Mouse (Mus musculus) neural tube, embryonic 13.5 days (tissue): Measurements from ENCODE around the gene Alg3. TPM values are rescaled to one million over a fixed set of nuclear protein-coding genes. Genes with fewer than 3 reads are reported as not detected.

Source experiments
- ATAC-seq: fragments of 200-750 bp; cut with Nextera tagmentation; 2 replicates; pipeline ENCODE4 v1.8.0; 2017; ENCODE audit warnings: low read depth, mild to moderate bottlenecking, moderate TSS enrichment, moderate library complexity
- H3K27ac ChIP-seq: fragments of 300-500 bp; sonication (generic); replicated peaks from 2 replicates; pipeline ENCODE4 v1.5.1; 2015; ENCODE audit warnings: moderate library complexity, mild to moderate bottlenecking, inconsistent platforms
- H3K27me3 ChIP-seq: fragments of 300-500 bp; sonication (generic); 2 replicates; pipeline ENCODE4 v1.6.1; 2015; ENCODE audit warnings: mild to moderate bottlenecking, inconsistent platforms
- H3K36me3 ChIP-seq: fragments of 300-500 bp; sonication (generic); 2 replicates; pipeline ENCODE4 v1.6.1; 2015; ENCODE audit warnings: mild to moderate bottlenecking, inconsistent platforms
- H3K4me1 ChIP-seq: fragments of 300-500 bp; sonication (generic); replicated peaks from 2 replicates; pipeline ENCODE4 v1.6.1; 2015; ENCODE audit warnings: inconsistent platforms
- H3K4me2 ChIP-seq: fragments of 300-500 bp; sonication (generic); 2 replicates; pipeline ENCODE4 v1.6.1; 2015; ENCODE audit warnings: inconsistent platforms, mild to moderate bottlenecking, moderate library complexity
- H3K4me3 ChIP-seq: fragments of 300-500 bp; sonication (generic); 2 replicates; pipeline ENCODE4 v1.5.1; 2015; ENCODE audit warnings: mild to moderate bottlenecking, inconsistent platforms
- H3K9ac ChIP-seq: fragments of 300-500 bp; sonication (generic); 2 replicates; pipeline ENCODE4 v1.6.1; 2015; ENCODE audit warnings: moderate library complexity, mild to moderate bottlenecking, inconsistent platforms
- H3K9me3 ChIP-seq: fragments of 300-500 bp; sonication (generic); 2 replicates; pipeline ENCODE4 v1.6.1; 2016; ENCODE audit warnings: inconsistent platforms
- WGBS: fragments of 180-500 bp; shearing (Covaris S2); methylation state at CpG from one replicate; pipeline ENCODE4 v1.1.7; 2015; 5-methylcytosine and 5-hydroxymethylcytosine counted together
- polyA plus RNA-seq: library from polyadenylated mRNA; unstranded; fragments of >200 nt; fragmentation: Nextera tagmentation; extraction: Ambion mirVana; gene quantifications from 2 replicates; pipeline ENCODE4 v1.2.1, GENCODE M21; 2015

Alg3 gene
- polyA plus RNA-seq, 1 experiment from 2014 or later: 44.8 TPM

DNA sequence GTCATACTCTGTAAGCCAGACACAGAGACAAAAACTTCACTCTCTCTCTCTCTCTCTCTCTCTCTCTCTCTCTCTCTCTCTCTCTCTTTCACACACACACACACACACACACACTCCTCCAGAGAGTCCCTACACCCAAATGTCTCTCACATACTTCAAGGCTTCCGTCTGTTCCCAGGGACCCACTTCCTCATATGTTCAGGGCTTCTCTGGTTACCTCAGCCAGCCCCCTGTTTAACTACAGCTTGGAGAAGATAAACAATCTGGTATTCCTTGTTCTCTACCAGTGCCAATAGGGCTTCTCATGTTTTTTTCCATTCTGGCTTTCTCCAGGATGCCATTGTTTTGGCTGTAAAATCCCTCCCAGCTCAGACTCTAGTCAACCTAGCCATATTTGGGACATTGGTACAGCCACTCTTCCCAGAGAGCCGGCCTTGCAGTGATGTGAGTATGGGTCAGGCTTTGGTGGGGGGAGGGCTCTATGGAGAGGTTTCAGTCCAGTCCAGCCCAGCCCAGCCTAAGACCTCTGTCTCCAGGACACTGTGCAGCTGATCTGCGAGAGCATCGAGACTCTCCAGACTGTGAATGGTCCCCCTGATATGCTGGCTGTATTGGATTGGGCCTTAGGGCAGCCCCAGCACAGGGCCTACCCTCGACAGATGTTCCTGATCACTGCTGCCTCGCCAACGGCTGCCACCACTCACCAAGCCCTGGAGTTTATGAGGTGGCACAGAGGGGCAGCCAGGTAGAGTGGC, 14.7 kb downstream of the Alg3 start:
- no peak overlapping the region for H3K4me2 ChIP-seq
- H3K9me3 ChIP-seq: no peaks in the 10 kb centered on the region

DNA sequence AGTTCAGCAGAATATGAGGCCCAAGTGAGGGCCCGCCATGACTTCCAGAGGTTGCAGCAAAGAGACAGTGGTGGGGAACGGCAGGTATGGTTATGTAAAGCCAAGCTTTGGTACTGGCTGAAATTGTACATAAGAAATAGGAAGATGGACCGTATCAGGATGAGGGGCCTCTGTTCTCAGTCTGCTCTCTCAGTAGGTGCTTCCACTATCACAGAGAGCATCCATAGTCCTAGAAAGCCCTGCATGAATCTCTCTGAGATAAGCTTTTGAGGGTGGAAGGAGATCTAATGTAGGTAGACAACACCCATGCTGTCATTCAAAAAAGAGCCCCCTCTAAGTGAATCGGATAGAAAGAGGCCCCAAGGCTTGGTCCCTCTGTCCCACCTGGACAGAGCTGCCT, 15.8 kb downstream of the Alg3 start:
- 92% methylated on average over 4 of the region's 4 CpGs for whole genome bisulfite sequencing
- Histone ChIP-seq H3K9me3 (no peaks in the 10 kb centered on the region), H3K27ac (no peak overlapping the region), H3K9ac (no peak overlapping the region), H3K4me1 (peaks cover 10% of the 10 kb centered on the region), H3K4me2 (no peak overlapping the region), H3K36me3 (no peaks in the 10 kb centered on the region), H3K4me3 (no peak overlapping the region), H3K27me3 (peaks cover 50% of the 10 kb centered on the region)
- ATAC-seq: no peak

More for the DNA sequence above, 14.7 kb downstream of the Alg3 start:
- H3K4me1 ChIP-seq: no peaks in the 10 kb centered on the region
- H3K27ac ChIP-seq: no peak overlapping the region
- no peak overlapping the region for H3K4me3 ChIP-seq
- WGBS: 71% methylated on average over 7 of the region's 7 CpGs
- H3K27me3 ChIP-seq: peaks cover 39% of the 10 kb centered on the region
- H3K36me3 ChIP-seq: no peaks in the 10 kb centered on the region
- ATAC-seq: no peak
- H3K9ac ChIP-seq: no peak overlapping the region

DNA sequence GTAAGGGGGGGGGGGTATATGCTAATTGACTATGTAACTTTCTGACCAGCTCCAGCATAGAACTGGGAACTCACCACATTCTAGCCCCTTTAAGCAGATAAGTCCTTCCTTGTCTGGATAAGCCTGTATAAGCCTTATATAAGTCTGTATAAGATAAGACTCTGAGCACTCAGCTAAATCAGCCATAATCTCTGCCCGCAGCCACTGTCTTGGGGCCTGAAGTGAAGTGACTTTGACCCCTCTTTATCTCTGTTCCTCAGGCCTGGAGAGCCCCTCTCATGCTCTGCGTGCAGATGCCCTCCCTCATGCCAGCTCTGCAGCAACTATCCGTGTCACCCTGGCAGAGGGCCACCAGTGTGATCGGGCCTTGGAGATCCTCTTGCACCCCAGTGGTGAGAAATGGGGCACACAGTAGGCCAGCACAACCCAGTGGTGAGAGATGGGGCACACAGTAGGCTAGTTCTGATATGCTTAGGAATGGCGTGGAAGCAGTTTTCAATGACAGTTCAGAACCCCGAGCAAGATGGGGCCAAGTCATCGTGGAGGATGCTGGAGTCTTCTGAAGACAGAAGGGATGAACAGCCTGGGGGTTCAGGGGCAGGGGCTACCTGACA, 16.4 kb downstream of the Alg3 start:
- ATAC-seq: no peak
- Histone ChIP-seq H3K27me3 (peaks cover 56% of the 10 kb centered on the region), H3K4me1 (peaks cover 16% of the 10 kb centered on the region), H3K9ac (no peak overlapping the region), H3K9me3 (no peaks in the 10 kb centered on the region), H3K27ac (no peak overlapping the region), H3K36me3 (no peaks in the 10 kb centered on the region), H3K4me3 (no peak overlapping the region), H3K4me2 (no peak overlapping the region)
- 86% methylated on average over 7 of the region's 7 CpGs for WGBS

DNA sequence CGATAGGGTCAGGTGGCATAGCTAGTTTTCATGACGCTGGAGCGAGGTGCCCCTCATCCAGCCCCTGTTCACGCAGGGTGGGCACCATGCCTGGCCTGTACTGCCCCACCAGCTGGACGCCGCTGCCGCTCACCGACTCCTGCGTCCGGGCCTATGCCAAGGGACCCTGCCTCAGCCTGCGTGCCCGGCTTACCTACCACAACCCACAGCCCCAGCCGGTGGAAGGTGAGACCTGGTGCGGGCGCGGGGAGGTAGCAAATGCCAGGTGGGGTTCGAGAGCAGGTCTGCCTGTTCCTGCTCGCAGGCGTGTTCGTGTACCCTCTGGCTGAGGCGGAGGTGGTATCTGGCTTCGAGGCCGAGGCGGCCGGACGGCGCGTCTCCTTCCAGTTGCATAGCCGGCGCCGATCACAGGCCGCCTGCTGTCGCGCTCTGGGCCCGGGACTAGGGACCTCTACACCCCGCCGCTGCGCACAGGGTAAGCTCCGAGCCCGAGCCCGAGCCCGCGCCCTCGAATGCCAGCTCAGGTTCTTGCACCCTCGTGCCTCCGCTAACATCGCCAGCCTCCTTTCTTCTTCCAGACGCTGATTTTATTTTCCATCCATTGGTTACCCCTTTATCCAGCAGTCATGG, 20.3 kb downstream of the Alg3 start:
- H3K27me3 ChIP-seq: peaks cover 79% of the 10 kb centered on the region
- peak overlapping the region; percentile 70 for H3K4me2 ChIP-seq
- peak overlapping the region; percentile 79 for H3K9ac ChIP-seq
- peak overlapping the region; percentile 55 for H3K4me3 ChIP-seq
- ATAC-seq: peak; percentile 28
- H3K4me1 ChIP-seq: peaks cover 28% of the 10 kb centered on the region
- WGBS: 4% methylated on average over 48 of the region's 48 CpGs
- no peak overlapping the region for H3K27ac ChIP-seq
- H3K9me3 ChIP-seq: no peaks in the 10 kb centered on the region
- no peaks in the 10 kb centered on the region for H3K36me3 ChIP-seq

DNA sequence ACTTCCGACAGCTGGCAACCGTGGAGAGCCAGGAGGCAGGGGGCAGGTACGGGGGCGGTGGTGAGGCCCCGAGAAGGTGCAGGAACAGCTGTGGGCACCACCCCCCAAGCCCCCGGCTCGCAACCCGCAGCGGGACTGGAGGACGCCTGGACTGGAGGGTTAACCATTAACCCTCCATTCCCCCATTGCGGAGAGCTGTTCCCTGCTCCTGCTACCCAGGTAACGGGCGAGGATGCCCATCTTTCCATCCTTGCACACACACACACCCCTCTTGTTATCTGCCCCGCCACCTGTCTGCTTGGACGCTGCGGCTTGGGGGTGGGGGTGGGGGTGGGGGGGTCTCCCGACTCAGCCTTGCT, 20.9 kb downstream of the Alg3 start:
- peak; percentile 2; the same call in 1 of the 2 replicates for ATAC-seq
- Histone ChIP-seq H3K4me3 (peak overlapping the region; percentile 55), H3K27me3 (peaks cover 78% of the 10 kb centered on the region), H3K9ac (peak overlapping the region; percentile 79), H3K27ac (no peak overlapping the region), H3K36me3 (no peaks in the 10 kb centered on the region), H3K4me1 (peaks cover 28% of the 10 kb centered on the region), H3K9me3 (no peaks in the 10 kb centered on the region), H3K4me2 (peak overlapping the region; percentile 70)
- 2% methylated on average over 17 of the region's 17 CpGs for WGBS

DNA sequence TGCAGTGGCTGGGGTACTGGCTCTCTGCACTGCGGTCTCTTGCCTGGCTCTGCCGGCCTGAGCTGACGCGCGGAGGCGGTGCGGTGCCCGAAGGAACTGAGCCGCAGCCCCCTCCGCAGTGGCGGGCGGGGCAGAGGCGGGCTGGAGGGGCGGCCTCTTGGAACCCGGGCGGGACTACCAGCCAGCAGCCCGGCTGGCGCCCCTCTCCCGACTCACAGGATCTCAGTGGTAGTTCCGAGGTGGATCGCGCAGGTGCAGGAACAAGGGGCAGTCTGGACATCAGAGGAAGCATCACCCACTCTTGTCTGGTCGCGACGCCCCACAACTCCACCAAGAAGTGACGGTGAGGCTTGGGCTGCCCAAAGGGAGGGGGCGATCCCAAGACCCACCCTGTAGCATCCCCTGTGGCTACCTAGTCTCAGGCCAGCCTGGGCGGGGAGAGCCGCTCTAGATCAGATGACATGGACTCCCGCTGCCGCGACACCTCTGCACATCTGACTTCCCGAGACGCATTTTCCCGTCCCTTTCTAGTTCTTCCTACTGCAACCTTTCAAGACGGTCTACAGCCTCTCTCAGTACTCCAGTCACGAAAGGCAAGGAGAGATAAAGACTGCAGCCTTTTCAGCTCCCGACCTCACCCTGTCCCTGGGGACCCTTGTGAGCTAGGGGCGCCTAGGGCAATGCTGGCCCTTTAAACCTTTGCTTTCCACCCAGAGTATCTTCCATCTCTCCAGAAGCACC, 21.4 kb downstream of the Alg3 start:
- peak overlapping the region; percentile 79 for H3K9ac ChIP-seq
- H3K36me3 ChIP-seq: no peaks in the 10 kb centered on the region
- no peaks in the 10 kb centered on the region for H3K9me3 ChIP-seq
- ATAC-seq: peak; percentile 85
- peak overlapping the region; percentile 67 for H3K27ac ChIP-seq
- peaks cover 28% of the 10 kb centered on the region for H3K4me1 ChIP-seq
- H3K27me3 ChIP-seq: peaks cover 77% of the 10 kb centered on the region
- WGBS: under 1% methylated on average over 39 of the region's 39 CpGs
- H3K4me3 ChIP-seq: peak overlapping the region; percentile 55
- peak overlapping the region; percentile 70 for H3K4me2 ChIP-seq

DNA sequence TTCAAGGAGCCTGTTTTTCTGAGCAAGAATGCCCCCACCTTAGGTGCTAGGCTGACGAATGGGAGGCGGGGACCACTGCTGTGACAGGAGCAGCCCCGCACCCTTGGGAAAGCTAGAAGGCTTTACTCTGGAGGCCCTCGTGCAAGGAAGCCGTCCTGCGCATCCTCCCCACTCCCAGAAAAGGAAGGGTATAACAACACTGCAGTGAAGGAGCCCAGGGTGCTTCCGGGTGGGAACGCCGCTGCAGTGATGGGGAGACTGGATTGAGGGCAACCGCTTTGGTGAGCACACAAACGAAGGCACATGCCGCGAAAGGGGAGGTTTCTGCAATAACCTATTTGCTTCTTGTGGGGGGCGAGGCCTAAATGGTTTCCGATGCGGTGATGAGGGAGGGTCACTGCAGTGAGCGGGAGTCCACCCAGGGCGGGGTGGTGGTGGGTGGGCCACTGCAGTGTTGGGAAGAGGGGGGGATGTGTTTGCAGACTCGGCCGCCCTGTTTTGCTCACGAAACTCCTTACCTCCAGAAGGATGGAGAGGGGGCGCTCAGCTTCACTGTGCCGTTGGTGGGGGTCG, 22.1 kb downstream of the Alg3 start, which contains the start of gene Vwa5b2:
TSS of gene Vwa5b2 (plus strand) at position 106 of the 573 bp plus-strand sequence.
- ATAC-seq: peak; percentile 78
- Histone ChIP-seq H3K36me3 (no peaks in the 10 kb centered on the region), H3K4me1 (peaks cover 28% of the 10 kb centered on the region), H3K4me3 (peak within 1 kb of the TSS; percentile 55), H3K27me3 (peaks cover 70% of the 10 kb centered on the region), H3K9me3 (no peaks in the 10 kb centered on the region), H3K9ac (peak within 1 kb of the TSS; percentile 79), H3K27ac (peak within 1 kb of the TSS; percentile 67), H3K4me2 (peak within 1 kb of the TSS; percentile 70)
- under 1% methylated on average over 24 of the region's 24 CpGs for WGBS

DNA sequence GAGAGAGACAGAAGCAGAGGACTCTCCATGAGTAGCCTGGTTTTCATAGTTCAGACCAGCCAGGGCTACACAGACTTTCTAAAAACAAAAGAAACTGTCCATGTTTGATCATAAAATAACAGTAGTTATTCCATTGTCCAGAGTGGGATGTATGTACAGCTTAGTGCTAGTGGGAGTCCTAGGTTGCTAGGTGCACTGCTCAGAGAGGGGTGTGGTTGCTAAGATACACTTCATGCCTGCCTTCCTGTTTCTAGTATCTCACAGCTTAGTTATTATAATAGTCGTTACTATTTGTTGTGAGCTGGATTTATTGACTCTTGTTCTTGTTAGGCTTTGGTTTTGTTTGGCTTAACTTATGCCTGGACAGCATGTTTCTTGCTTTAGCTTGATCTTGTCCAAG, 46.5 kb downstream of the Alg3 start:
- 52% methylated on average over 1 of the region's 1 CpGs for WGBS
- H3K9me3 ChIP-seq: no peaks in the 10 kb centered on the region
- no peaks in the 10 kb centered on the region for H3K27me3 ChIP-seq
- H3K4me3 ChIP-seq: no peak overlapping the region
- peaks cover 35% of the 10 kb centered on the region for H3K36me3 ChIP-seq
- H3K9ac ChIP-seq: no peak overlapping the region
- no peaks in the 10 kb centered on the region for H3K4me1 ChIP-seq
- H3K27ac ChIP-seq: no peak overlapping the region
- H3K4me2 ChIP-seq: no peak overlapping the region
- ATAC-seq: no peak

DNA sequence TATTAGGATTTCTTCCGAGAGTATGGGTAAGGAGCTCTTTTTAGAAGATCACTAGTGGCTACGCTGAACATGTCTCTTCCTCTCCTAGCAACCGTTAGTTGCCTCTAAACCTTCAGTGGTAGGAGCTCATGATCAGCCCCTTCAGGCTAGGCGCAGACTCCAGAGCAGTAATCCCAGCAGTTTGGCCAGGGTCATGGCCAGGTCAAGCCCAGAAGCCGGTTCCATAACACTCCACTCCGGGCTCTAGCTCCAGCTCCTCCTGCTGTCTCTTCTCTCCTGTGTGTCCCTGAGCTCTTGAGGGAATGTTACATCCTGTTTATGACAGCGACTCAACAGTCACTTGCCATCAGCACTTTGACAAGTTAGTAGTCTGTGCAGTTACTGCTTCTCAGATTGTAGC, 54.2 kb downstream of the Alg3 start:
- H3K27me3 ChIP-seq: no peaks in the 10 kb centered on the region
- 71% methylated on average over 7 of the region's 7 CpGs for WGBS
- no peak overlapping the region for H3K27ac ChIP-seq
- H3K4me1 ChIP-seq: no peaks in the 10 kb centered on the region
- no peak overlapping the region for H3K4me2 ChIP-seq
- H3K9ac ChIP-seq: no peak overlapping the region
- no peak for ATAC-seq
- H3K36me3 ChIP-seq: peaks cover 89% of the 10 kb centered on the region
- H3K4me3 ChIP-seq: no peak overlapping the region
- H3K9me3 ChIP-seq: no peaks in the 10 kb centered on the region
